Mouse (Mus musculus): ENCODE measurements around the gene Chga. TPM values are rescaled to one million over a fixed set of nuclear protein-coding genes. Genes with fewer than 3 reads are reported as not detected.

The Chga gene
- polyA plus RNA-seq, 1 experiment from 2014 or later, result 0.54 TPM

GRCm38 (mm10) chr12:102552001-102552400 is 2.8 kb upstream of the Chga start:
- WGBS, result 59% methylated on average over 6 of the region's 6 CpGs
- Histone ChIP-seq H3K27me3 (replicated peaks; ENCODE audit: insufficient read depth, low read length) (peaks cover 9% of the 10 kb centered on the region; the same call in 1 of the 2 replicates), H3K4me3 (ENCODE audit: low read depth, low read length) (no peak overlapping the region), H3K4me1 (ENCODE audit: insufficient read depth, low read depth, low read length) (no peaks in the 10 kb centered on the region), H3K36me3 (ENCODE audit: insufficient read depth, low read length) (no peaks in the 10 kb centered on the region), H3K9ac (replicated peaks; ENCODE audit: low read depth) (no peak overlapping the region), H3K9me3 (ENCODE audit: low read length) (no peaks in the 10 kb centered on the region), H3K4me2 (replicated peaks; ENCODE audit: low read depth, low read length) (no peak overlapping the region), H3K27ac (ENCODE audit: low read length) (no peak overlapping the region)
- ATAC-seq (no peak), DNase-seq (ENCODE audit: low spot score) (no peak)
- no peak for TF ChIP-seq EP300 (IDR thresholded peaks at IDR 0.05)
- TF ChIP-seq CTCF (IDR thresholded peaks at IDR 0.05), result no peak

- no peak for ATAC-seq
- no peak for TF ChIP-seq CTCF (IDR thresholded peaks at IDR 0.05)
- no peak for TF ChIP-seq EP300 (IDR thresholded peaks at IDR 0.05)
Measured at GRCm38 (mm10) chr12:102553705-102554275, 979 bp upstream of the Chga start.

GRCm38 (mm10) chr12:102555850-102556249 is 1.1 kb downstream of the Chga start:
- H3K27me3 ChIP-seq (replicated peaks; ENCODE audit: insufficient read depth, low read length), result peaks cover 9% of the 10 kb centered on the region; the same call in 1 of the 2 replicates
- no peak for ATAC-seq

More at GRCm38 (mm10) chr12:102553705-102554275, 979 bp upstream of the Chga start:
- Histone ChIP-seq H3K27ac (ENCODE audit: low read length) (no peak overlapping the region), H3K9ac (replicated peaks; ENCODE audit: low read depth) (no peak overlapping the region), H3K9me3 (ENCODE audit: low read length) (no peaks in the 10 kb centered on the region), H3K27me3 (replicated peaks; ENCODE audit: insufficient read depth, low read length) (peaks cover 9% of the 10 kb centered on the region; the same call in 1 of the 2 replicates), H3K4me2 (replicated peaks; ENCODE audit: low read depth, low read length) (no peak overlapping the region), H3K4me3 (ENCODE audit: low read depth, low read length) (no peak overlapping the region), H3K36me3 (ENCODE audit: insufficient read depth, low read length) (no peaks in the 10 kb centered on the region), H3K4me1 (ENCODE audit: insufficient read depth, low read depth, low read length) (no peaks in the 10 kb centered on the region)
- WGBS, result 75% methylated on average over 14 of the region's 14 CpGs
- DNase-seq (ENCODE audit: low spot score), result no peak

GRCm38 (mm10) chr12:102557372-102557771 is 2.6 kb downstream of the Chga start:
- Histone ChIP-seq H3K9ac (replicated peaks; ENCODE audit: low read depth) (no peak overlapping the region), H3K9me3 (ENCODE audit: low read length) (no peaks in the 10 kb centered on the region), H3K4me3 (ENCODE audit: low read depth, low read length) (no peak overlapping the region), H3K4me1 (ENCODE audit: insufficient read depth, low read depth, low read length) (no peaks in the 10 kb centered on the region), H3K4me2 (replicated peaks; ENCODE audit: low read depth, low read length) (no peak overlapping the region), H3K36me3 (ENCODE audit: insufficient read depth, low read length) (no peaks in the 10 kb centered on the region), H3K27ac (ENCODE audit: low read length) (no peak overlapping the region), H3K27me3 (replicated peaks; ENCODE audit: insufficient read depth, low read length) (peaks cover 9% of the 10 kb centered on the region; the same call in 1 of the 2 replicates)
- DNase-seq (ENCODE audit: low spot score) (no peak), ATAC-seq (no peak)
- 69% methylated on average over 5 of the region's 5 CpGs for WGBS
- TF ChIP-seq CTCF (IDR thresholded peaks at IDR 0.05), result no peak
- no peak for TF ChIP-seq EP300 (IDR thresholded peaks at IDR 0.05)

More at GRCm38 (mm10) chr12:102555850-102556249, 1.1 kb downstream of the Chga start:
- no peak for TF ChIP-seq EP300 (IDR thresholded peaks at IDR 0.05)
- no peak for TF ChIP-seq CTCF (IDR thresholded peaks at IDR 0.05)
- H3K27ac ChIP-seq (ENCODE audit: low read length), result no peak overlapping the region
- H3K9ac ChIP-seq (replicated peaks; ENCODE audit: low read depth), result no peak overlapping the region
- no peak overlapping the region for H3K4me3 ChIP-seq (ENCODE audit: low read depth, low read length)
- 56% methylated on average over 2 of the region's 3 CpGs for WGBS
- no peak for DNase-seq (ENCODE audit: low spot score)
- H3K4me1 ChIP-seq (ENCODE audit: insufficient read depth, low read depth, low read length), result no peaks in the 10 kb centered on the region
- H3K4me2 ChIP-seq (replicated peaks; ENCODE audit: low read depth, low read length), result no peak overlapping the region
- H3K36me3 ChIP-seq (ENCODE audit: insufficient read depth, low read length), result no peaks in the 10 kb centered on the region
- no peaks in the 10 kb centered on the region for H3K9me3 ChIP-seq (ENCODE audit: low read length)

- H3K4me2 ChIP-seq (replicated peaks; ENCODE audit: low read depth, low read length), result no peak overlapping the region
- ATAC-seq, result no peak
- no peak overlapping the region for H3K27ac ChIP-seq (ENCODE audit: low read length)
- H3K36me3 ChIP-seq (ENCODE audit: insufficient read depth, low read length), result no peaks in the 10 kb centered on the region
- H3K9ac ChIP-seq (replicated peaks; ENCODE audit: low read depth), result no peak overlapping the region
- H3K4me3 ChIP-seq (ENCODE audit: low read depth, low read length), result no peak overlapping the region
- 73% methylated on average over 6 of the region's 6 CpGs for WGBS
- no peaks in the 10 kb centered on the region for H3K9me3 ChIP-seq (ENCODE audit: low read length)
- TF ChIP-seq EP300 (IDR thresholded peaks at IDR 0.05) (no peak), CTCF (IDR thresholded peaks at IDR 0.05) (no peak)
- no peaks in the 10 kb centered on the region for H3K27me3 ChIP-seq (replicated peaks; ENCODE audit: insufficient read depth, low read length)
- H3K4me1 ChIP-seq (ENCODE audit: insufficient read depth, low read depth, low read length), result no peaks in the 10 kb centered on the region
- DNase-seq (ENCODE audit: low spot score), result no peak
Measured at GRCm38 (mm10) chr12:102565086-102565485, 10.3 kb downstream of the Chga start.

- no peak overlapping the region for H3K4me3 ChIP-seq (ENCODE audit: low read depth, low read length)
- no peak overlapping the region for H3K9ac ChIP-seq (replicated peaks; ENCODE audit: low read depth)
- TF ChIP-seq CTCF (IDR thresholded peaks at IDR 0.05) (no peak), EP300 (IDR thresholded peaks at IDR 0.05) (no peak)
- no peaks in the 10 kb centered on the region for H3K4me1 ChIP-seq (ENCODE audit: insufficient read depth, low read depth, low read length)
- 54% methylated on average over 2 of the region's 2 CpGs for WGBS
- DNase-seq (ENCODE audit: low spot score), result no peak
- H3K27ac ChIP-seq (ENCODE audit: low read length), result no peak overlapping the region
- no peaks in the 10 kb centered on the region for H3K27me3 ChIP-seq (replicated peaks; ENCODE audit: insufficient read depth, low read length)
- H3K36me3 ChIP-seq (ENCODE audit: insufficient read depth, low read length), result no peaks in the 10 kb centered on the region
- no peak for ATAC-seq
- no peak overlapping the region for H3K4me2 ChIP-seq (replicated peaks; ENCODE audit: low read depth, low read length)
- no peaks in the 10 kb centered on the region for H3K9me3 ChIP-seq (ENCODE audit: low read length)
Measured at GRCm38 (mm10) chr12:102566951-102567350, 12.2 kb downstream of the Chga start.

Measured in lung, postnatal 0 days (tissue).